Mouse (Mus musculus) right cerebral cortex, postnatal 14 days (tissue): Measurements from ENCODE around the gene Ampd1.

ENCODE experiments used
- DNase-seq: peaks from one replicate; pipeline ENCODE4 v3.0.0; 2022

Gene Ampd1

GRCm38 (mm10) chr3:103102454-103103390, 28.9 kb downstream of the Ampd1 start, which contains the start of gene Dennd2c:
Dennd2c (plus strand) TSS chr3:103102604.
- DNase-seq = peak; percentile 72

- no peak for DNase-seq
Measured at GRCm38 (mm10) chr3:103107565-103108240, 33.9 kb downstream of the Ampd1 start.

GRCm38 (mm10) chr3:103112216-103112615, 38.4 kb downstream of the Ampd1 start:
- DNase-seq = no peak

DNA sequence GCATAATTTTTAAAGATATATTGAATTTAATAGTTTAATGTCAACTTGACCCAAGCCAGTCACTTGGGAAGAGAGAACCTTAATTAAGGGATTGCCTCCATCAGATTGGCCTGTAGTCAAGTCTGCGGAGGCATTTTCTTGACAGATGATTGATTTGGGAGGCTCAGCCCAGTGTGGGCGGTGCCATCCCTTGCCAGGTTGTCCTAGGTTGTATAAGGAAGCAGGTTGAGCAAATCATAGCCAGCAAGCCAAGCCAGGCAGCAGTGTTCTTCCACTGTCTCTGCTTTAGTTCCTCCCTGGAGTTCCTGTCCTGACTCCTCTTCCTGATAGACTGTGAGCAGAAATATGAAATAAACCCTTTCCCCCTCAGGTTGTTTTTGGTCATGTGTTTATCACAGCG, 49.8 kb downstream of the Ampd1 start:
- no peak for DNase-seq

DNA sequence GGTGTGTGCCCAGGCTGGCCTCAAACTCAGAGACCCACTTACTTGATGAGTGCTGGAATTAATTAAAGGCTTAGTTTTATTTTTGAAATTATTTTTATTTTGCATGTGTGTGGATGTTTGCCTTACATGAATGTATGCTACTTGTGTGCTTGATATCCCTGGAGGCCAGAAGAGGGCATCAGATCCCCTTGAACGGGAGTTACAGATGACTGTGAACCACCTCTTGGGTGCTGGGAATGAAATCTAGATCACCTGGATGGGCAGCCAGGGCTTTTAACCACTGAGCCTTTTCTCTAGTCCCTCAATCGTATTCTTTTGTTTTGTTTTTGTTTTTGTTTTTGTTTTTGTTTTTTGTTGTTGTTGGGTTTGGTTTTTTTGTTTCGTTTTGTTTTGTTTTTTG, 52.3 kb downstream of the Ampd1 start:
- DNase-seq = no peak

GRCm38 (mm10) chr3:103127177-103127576, 53.4 kb downstream of the Ampd1 start:
- DNase-seq = no peak

DNA sequence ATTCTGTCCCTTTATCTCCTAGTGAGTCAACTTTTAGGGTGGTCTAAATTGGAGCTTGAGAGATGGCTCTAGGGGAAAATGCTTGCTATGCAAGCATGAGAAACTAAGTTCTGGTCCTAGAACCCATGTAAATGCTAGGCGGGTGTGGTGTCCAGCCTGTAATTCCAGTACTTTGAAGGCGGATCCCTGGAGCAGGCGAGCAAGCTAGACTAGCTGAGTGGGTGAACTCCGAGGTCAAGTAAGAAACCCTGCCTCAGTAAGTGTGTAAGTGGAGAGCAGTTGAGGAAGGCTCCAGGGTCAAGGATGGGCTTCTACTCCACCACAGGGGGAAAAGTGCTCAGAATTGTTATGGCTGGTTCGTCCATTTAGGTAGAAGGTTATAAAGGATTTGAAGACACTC, 53.9 kb downstream of the Ampd1 start:
- DNase-seq = no peak

DNA sequence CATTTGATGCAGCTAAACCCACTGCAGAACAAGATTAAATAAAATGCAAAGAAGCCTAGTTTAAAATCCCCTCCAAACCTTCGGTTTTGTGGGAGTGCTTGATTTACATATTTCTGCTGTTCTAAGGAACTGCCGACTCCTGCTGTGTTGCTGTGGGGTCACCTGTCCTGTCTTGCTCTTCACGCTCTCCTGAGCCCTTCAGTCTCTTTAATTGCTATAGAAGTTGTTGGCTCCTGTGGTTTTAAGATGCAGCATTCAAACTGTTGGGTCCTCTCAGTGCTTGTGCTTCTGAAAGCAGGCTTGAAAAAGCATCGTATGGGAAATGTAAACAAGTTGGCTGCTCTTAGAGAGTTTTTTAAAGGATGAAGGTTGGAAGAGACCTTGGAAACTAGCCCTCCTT, 54.4 kb downstream of the Ampd1 start:
- DNase-seq = no peak

DNA sequence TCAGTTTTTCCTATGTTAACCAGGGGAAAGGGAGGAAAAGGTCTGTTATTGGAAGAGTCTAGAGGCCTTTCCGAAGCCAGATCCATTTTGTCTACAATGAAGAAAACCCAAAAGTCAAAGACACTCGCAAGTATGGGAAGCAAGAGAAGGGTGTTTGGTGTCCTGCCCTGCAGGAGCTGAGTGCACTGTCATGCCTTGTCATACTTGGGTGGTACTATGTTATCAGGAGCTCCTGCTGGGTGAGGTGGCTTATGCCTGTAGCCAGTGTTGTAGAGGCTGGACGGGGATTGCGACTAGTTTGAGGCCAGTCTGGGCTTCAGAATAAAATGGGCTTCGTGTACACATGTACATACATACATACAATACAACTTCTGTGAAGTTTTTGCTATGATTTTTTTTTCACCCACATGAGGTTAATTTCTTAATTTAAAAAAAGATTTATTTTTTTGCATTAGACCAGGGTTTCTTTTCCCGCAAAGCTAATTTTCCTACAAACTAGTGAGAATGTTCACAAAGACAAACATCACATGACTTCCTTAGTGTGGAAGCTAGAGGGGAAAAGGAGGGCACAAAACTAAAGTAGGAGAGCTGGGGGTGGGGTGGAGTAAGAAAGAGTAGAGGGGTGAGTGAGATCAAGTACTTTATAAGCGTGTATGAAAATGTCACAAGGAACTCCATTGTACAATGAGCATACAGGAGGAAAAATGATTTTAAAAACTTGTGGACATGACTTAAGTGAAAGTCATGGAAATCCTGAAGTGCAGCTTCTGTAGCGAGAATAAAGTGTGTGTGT, 55.7 kb downstream of the Ampd1 start:
- no peak for DNase-seq

- DNase-seq = no peak
Measured at GRCm38 (mm10) chr3:103130236-103130751, 56.5 kb downstream of the Ampd1 start.

DNA sequence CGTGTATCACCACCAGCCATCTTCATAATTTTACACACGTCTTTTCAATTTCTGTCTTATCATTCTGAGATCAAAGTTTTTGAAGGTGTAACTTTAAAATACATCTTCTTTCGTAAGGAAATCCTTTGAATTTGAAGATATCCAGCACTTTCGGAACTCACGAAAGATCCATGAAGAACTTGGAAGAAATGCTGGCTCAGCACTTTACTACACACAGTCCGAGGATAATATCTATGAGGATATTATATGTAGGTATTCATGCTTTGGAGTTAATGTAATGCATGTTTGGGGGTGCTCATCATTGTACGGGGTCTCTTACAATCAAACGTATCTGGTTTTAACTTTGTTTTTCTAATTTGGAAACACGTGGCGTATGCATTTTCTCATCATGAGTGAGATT, 59.3 kb downstream of the Ampd1 start:
- no peak for DNase-seq

DNA sequence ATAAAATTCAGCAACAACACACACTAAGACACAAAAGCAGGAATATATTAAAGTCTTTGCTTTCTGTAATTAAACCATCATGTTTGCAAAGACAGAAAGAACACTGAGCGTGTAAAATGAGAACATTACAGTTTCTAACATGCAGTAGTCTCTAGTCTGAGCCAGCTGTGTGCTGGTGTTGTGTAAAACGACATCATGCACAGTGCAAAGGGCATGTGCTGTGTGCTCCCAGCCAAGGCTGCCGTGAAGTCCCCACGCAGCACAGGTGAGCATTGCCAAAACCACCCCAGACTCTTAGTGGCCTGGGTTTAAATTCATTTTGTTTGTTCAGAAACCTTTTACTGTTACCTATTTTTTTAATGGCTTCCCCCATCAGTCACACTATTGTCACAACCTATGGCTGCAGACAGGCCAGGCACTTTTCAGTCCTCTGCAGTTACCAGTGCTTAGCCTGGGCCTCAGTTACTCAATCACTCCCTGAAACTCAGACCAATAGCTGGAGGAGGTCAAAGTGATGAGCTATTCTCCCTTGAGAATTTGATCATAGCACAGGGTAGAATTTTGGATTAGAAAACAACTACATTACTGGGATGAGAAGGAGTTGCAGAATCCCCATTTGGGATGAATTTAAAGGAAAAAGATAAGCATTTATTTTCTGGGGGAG, 62.7 kb downstream of the Ampd1 start:
- no peak for DNase-seq

- no peak for DNase-seq
Measured at GRCm38 (mm10) chr3:103139047-103139446, 65.2 kb downstream of the Ampd1 start.

DNA sequence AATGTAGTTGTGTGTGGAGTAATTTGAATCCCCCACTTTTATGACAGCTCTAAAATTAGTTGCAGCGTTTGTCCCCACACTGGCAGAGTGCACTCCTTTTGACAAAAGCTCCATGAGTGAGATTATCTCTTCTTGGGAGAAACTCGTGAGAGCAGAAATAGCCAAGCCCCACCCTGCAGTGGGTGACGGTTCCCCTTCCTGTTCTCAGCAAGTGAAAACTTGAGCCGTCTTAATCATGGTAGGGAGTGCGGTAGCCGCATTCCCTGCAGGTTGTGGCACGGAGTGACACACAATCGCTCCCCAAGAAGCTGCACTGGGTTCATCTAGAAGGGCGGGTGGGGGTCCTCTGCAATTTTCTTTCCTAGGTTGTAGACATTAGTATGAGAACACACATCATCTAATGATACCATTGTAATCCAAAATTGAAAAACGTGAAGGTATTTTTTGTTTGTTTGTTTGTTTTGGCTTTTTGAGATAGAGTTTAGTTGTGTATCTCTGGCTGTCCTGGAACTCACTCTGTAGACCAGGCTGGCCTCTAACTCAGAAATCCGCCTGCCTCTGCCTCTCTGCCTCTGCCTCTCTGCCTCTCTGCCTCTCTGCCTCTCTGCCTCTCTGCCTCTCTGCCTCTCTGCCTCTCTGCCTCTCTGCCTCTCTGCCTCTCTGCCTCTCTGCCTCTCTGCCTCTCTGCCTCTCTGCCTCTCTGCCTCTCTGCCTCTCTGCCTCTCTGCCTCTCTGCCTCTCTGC, 66.5 kb downstream of the Ampd1 start:
- DNase-seq = peak; percentile 13

DNA sequence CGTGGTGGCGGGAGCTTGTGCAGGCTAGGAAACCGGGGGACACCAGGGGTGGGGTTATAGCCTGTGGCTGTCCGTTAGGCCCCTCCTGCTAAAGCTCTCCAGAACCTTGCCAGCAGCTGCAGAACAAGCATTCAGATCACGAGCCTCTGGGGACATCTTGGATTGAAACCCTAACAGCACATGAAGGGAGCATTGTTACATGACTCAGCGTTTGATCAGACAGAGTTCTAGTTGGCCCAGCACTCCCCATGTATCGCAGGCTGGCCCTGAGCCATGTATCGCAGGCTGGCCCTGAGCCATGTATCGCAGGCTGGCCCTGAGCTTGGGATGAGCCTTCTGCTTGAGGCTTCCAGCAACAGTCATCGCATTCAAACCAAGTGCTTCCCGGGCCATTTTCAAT, 67.5 kb downstream of the Ampd1 start:
- DNase-seq = no peak

DNA sequence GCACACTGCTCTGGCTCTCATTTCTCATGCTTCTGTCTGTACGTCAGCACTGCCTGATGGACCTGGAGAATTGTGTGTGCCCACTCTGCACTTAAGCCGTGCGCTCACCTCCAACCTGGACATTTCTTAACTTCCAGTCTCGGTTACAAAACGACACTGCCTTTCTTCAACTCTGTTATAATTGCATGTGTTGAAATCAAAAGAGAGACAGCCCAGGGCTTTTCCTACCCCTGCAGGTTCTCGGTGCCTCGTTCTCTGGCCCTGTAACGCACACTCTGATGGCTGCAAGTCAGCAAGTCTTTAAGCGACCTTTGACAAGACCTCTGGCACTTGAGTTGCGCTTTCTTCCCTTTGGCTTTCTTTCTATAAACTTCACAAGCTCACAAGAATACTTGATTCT, 68.6 kb downstream of the Ampd1 start:
- no peak for DNase-seq

GRCm38 (mm10) chr3:103145336-103145735, 71.5 kb downstream of the Ampd1 start:
- DNase-seq = no peak

- DNase-seq = no peak
Measured at GRCm38 (mm10) chr3:103145791-103146190, 72.0 kb downstream of the Ampd1 start.

- DNase-seq = no peak
Measured at GRCm38 (mm10) chr3:103146330-103147166, 72.7 kb downstream of the Ampd1 start.

GRCm38 (mm10) chr3:103147775-103148174, 74.0 kb downstream of the Ampd1 start:
- no peak for DNase-seq

DNA sequence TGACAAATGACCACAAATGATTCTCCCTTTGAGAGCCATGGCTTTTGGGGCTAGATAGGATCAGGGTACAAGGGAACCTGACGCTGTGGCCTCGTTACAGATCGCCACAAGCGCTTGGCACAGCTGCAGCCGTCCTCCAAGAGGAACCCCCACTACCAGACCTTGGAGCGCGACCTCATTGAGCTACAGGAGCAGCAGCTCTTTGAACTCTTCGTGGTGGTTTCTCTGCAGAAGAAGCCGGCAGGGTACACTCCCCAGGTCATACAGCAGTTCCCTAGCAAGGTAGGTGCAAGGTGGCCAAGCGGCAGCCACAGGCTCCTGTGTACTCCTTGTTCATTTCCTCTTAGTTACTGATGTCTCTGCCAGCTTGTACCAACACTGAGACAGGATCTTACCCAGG, 75.1 kb downstream of the Ampd1 start:
- DNase-seq = no peak
